Mouse (Mus musculus): ENCODE measurements around the gene Sgca. TPM values are rescaled to one million over a fixed set of nuclear protein-coding genes. Genes with fewer than 3 reads are reported as not detected.

Sgca gene
- polyA plus RNA-seq, 1 experiment from 2014 or later = not detected

DNA sequence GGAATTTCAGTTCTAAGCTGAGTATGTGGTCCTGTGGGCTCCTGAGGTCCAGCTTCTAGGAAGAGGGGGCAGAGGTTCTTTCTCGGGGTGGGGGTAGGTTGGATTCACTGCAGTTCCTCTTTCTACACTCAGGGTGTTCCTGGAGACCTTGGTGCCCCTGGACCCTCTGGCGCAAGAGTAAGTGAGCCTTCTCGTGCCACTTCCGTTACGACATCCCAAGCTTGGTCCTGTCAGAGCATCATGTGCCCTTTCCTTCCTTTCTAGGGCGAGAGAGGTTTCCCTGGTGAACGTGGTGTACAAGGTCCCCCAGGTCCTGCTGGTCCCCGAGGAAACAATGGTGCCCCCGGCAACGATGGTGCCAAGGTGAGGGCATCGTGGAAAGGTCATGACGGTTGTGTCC lies 30.9 kb downstream of the Sgca start:
- Histone ChIP-seq H3K27me3 (ENCODE audit: control insufficient read depth, insufficient read depth, low read length) (no peaks in the 10 kb centered on the region), H3K9ac (ENCODE audit: low read length) (no peak overlapping the region), H3K4me2 (no peak overlapping the region), H3K9me3 (ENCODE audit: control insufficient read depth, low read length) (no peaks in the 10 kb centered on the region), H3K27ac (ENCODE audit: low read depth, low read length) (no peak overlapping the region), H3K4me3 (ENCODE audit: low read depth, low read length) (no peak overlapping the region), H3K36me3 (ENCODE audit: control insufficient read depth, insufficient read depth, low read length) (no peaks in the 10 kb centered on the region), H3K4me1 (ENCODE audit: control insufficient read depth, insufficient read depth, low read length) (no peaks in the 10 kb centered on the region)
- no peak for ATAC-seq (ENCODE audit: low FRiP score)
- no peak for DNase-seq (ENCODE audit: low spot score, missing footprints)
- 84% methylated on average over 12 of the region's 12 CpGs for WGBS

DNA sequence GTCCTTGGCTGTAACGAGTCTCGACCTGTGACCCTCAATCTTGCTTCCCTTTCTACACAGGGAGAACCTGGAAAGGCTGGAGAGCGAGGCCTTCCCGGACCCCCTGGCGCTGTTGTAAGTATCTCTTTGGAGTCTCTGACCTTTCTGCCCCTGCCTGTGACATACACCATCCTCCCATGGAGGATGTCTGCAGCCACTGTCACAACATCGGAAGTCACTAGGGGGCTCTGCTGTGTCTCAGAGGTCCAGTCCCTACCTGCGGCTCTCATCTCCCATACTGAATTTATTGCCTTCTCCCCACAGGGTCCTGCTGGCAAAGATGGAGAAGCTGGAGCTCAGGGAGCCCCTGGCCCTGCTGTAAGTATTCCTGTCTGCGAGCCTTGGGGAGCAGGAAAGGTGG lies 31.8 kb downstream of the Sgca start:
- no peak overlapping the region for H3K27ac ChIP-seq (ENCODE audit: low read depth, low read length)
- H3K4me3 ChIP-seq (ENCODE audit: low read depth, low read length) = no peak overlapping the region
- H3K9me3 ChIP-seq (ENCODE audit: control insufficient read depth, low read length) = no peaks in the 10 kb centered on the region
- no peak overlapping the region for H3K9ac ChIP-seq (ENCODE audit: low read length)
- DNase-seq (ENCODE audit: low spot score, missing footprints) (no peak), ATAC-seq (ENCODE audit: low FRiP score) (no peak)
- H3K36me3 ChIP-seq (ENCODE audit: control insufficient read depth, insufficient read depth, low read length) = no peaks in the 10 kb centered on the region
- H3K4me2 ChIP-seq = no peak overlapping the region
- no peaks in the 10 kb centered on the region for H3K4me1 ChIP-seq (ENCODE audit: control insufficient read depth, insufficient read depth, low read length)
- no peaks in the 10 kb centered on the region; the same call in 1 of the 2 replicates for H3K27me3 ChIP-seq (ENCODE audit: control insufficient read depth, insufficient read depth, low read length)
- WGBS = 19% methylated on average over 8 of the region's 8 CpGs

DNA sequence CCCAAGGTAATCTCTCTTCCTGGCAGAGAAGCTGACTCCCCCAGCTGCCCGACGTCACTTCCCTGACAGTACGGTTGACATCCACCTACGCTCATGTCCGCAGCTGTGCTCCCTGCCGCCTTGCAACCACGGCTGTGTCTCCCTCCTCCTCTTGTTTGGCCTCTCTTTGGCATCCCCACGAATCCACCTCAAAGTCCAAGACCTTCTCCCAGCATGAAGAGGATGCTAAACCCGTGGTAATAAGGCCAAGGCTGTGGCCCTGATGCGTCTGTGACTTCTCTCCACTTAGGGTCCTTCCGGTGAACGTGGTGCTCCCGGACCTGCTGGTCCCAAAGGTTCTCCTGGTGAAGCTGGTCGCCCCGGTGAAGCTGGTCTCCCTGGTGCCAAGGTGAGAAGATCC lies 33.1 kb downstream of the Sgca start:
- Histone ChIP-seq H3K9me3 (ENCODE audit: control insufficient read depth, low read length) (no peaks in the 10 kb centered on the region), H3K4me3 (ENCODE audit: low read depth, low read length) (no peak overlapping the region), H3K4me2 (no peak overlapping the region), H3K4me1 (ENCODE audit: control insufficient read depth, insufficient read depth, low read length) (no peaks in the 10 kb centered on the region), H3K27ac (ENCODE audit: low read depth, low read length) (no peak overlapping the region), H3K36me3 (ENCODE audit: control insufficient read depth, insufficient read depth, low read length) (no peaks in the 10 kb centered on the region), H3K9ac (ENCODE audit: low read length) (no peak overlapping the region; the same call in 1 of the 2 replicates), H3K27me3 (ENCODE audit: control insufficient read depth, insufficient read depth, low read length) (peaks cover 9% of the 10 kb centered on the region)
- ATAC-seq (ENCODE audit: low FRiP score) (no peak), DNase-seq (ENCODE audit: low spot score, missing footprints) (no peak)
- 80% methylated on average over 15 of the region's 15 CpGs for WGBS

DNA sequence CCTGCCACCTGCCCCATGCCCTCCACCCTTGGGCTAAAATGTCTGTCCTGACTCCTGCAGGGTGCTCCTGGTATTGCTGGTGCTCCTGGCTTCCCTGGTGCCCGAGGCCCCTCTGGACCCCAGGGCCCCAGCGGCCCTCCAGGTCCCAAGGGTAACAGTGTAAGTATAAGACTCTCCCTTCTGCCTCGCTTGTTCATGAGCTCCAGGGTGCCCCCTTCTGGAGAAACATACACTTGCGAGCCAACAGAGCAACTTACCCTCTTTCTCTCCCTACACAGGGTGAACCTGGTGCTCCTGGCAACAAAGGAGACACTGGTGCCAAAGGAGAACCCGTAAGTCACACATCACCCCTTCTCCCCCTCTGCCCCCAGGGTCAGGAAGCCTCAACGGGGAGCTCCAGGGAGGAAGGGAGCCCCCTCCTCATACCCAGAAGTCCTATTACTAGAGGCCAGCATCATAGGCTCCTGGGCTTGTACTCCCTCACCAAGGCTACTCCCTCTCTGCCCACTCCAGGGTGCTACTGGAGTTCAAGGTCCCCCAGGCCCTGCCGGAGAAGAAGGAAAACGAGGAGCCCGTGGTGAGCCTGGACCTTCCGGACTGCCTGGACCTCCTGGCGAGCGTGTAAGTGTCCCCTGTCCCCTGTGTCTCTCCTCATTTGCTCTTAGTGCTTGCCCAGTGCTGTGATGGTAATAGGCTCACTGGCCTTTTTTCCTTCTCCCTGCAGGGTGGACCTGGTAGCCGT lies 33.7 kb downstream of the Sgca start:
- no peak for ATAC-seq (ENCODE audit: low FRiP score)
- peaks cover 14% of the 10 kb centered on the region for H3K27me3 ChIP-seq (ENCODE audit: control insufficient read depth, insufficient read depth, low read length)
- H3K36me3 ChIP-seq (ENCODE audit: control insufficient read depth, insufficient read depth, low read length) = no peaks in the 10 kb centered on the region
- no peak overlapping the region for H3K4me2 ChIP-seq
- DNase-seq (ENCODE audit: low spot score, missing footprints) = no peak
- H3K27ac ChIP-seq (ENCODE audit: low read depth, low read length) = no peak overlapping the region
- no peaks in the 10 kb centered on the region for H3K9me3 ChIP-seq (ENCODE audit: control insufficient read depth, low read length)
- H3K4me1 ChIP-seq (ENCODE audit: control insufficient read depth, insufficient read depth, low read length) = peaks cover 5% of the 10 kb centered on the region
- H3K9ac ChIP-seq (ENCODE audit: low read length) = no peak overlapping the region; the same call in 1 of the 2 replicates
- H3K4me3 ChIP-seq (ENCODE audit: low read depth, low read length) = no peak overlapping the region
- 56% methylated on average over 13 of the region's 13 CpGs for WGBS

DNA sequence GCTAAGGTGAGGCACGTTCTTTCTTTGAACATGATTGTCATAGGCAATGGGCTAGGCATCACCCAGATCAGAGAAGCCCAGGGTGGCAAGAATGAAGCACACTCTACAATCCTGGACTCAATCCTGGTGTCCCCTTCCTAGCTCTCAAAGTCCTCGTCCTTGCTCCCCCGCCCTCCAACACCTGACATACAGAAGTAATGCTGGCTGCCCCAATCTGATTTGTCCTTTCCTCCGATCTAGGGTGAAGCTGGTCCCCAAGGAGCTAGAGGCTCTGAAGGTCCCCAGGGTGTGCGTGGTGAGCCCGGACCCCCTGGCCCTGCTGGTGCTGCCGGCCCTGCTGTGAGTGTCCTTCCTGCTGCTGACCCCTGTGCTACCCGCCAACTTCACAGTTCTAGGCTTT lies 34.4 kb downstream of the Sgca start:
- ATAC-seq (ENCODE audit: low FRiP score) (no peak), DNase-seq (ENCODE audit: low spot score, missing footprints) (no peak)
- Histone ChIP-seq H3K4me1 (ENCODE audit: control insufficient read depth, insufficient read depth, low read length) (peaks cover 9% of the 10 kb centered on the region), H3K27me3 (ENCODE audit: control insufficient read depth, insufficient read depth, low read length) (peaks cover 17% of the 10 kb centered on the region), H3K9me3 (ENCODE audit: control insufficient read depth, low read length) (no peaks in the 10 kb centered on the region), H3K4me3 (ENCODE audit: low read depth, low read length) (no peak overlapping the region), H3K9ac (ENCODE audit: low read length) (no peak overlapping the region), H3K27ac (ENCODE audit: low read depth, low read length) (no peak overlapping the region), H3K36me3 (ENCODE audit: control insufficient read depth, insufficient read depth, low read length) (no peaks in the 10 kb centered on the region), H3K4me2 (no peak overlapping the region)
- WGBS = 75% methylated on average over 8 of the region's 8 CpGs

DNA sequence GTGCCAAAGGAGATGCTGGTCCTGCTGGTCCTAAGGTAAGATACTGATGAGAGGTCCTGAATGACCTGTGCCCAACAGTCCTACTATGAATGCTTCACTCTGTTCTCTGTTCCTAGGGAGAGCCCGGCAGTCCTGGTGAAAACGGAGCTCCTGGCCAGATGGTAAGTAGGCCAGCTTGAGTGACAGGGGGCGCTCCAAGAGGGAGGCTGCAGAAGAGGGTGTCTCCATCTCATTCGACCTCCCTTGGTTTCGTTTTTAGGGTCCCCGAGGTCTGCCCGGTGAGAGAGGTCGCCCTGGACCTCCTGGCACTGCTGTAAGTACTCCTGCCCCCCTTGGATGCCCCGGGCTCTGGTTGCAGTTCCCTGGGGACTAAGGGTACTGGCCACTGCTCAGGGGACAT lies 35.0 kb downstream of the Sgca start:
- H3K36me3 ChIP-seq (ENCODE audit: control insufficient read depth, insufficient read depth, low read length) = no peaks in the 10 kb centered on the region
- peaks cover 9% of the 10 kb centered on the region for H3K4me1 ChIP-seq (ENCODE audit: control insufficient read depth, insufficient read depth, low read length)
- ATAC-seq (ENCODE audit: low FRiP score) = no peak
- no peak overlapping the region for H3K4me3 ChIP-seq (ENCODE audit: low read depth, low read length)
- H3K27me3 ChIP-seq (ENCODE audit: control insufficient read depth, insufficient read depth, low read length) = peaks cover 23% of the 10 kb centered on the region
- H3K9ac ChIP-seq (ENCODE audit: low read length) = no peak overlapping the region
- 40% methylated on average over 9 of the region's 9 CpGs for WGBS
- H3K4me2 ChIP-seq = no peak overlapping the region
- H3K27ac ChIP-seq (ENCODE audit: low read depth, low read length) = no peak overlapping the region
- no peaks in the 10 kb centered on the region for H3K9me3 ChIP-seq (ENCODE audit: control insufficient read depth, low read length)
- DNase-seq (ENCODE audit: low spot score, missing footprints) = no peak

DNA sequence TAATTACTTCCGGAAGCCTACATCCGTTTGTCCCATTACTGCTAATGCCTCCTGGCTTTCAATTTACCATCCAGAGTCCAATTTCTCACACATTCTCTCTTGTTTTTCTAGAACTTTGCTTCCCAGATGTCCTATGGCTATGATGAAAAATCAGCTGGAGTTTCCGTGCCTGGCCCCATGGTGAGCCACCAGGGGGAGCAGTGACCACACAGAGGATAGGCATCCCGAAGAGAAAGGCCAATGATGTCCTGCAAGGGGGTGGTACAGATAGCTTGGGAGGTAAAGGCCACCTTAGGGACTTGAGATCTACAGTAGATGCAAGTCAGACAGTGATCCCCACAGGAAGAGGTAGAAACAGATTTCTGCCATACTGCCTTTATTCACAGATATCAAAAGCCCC lies 36.8 kb downstream of the Sgca start:
- H3K4me1 ChIP-seq (ENCODE audit: control insufficient read depth, insufficient read depth, low read length) = peaks cover 9% of the 10 kb centered on the region
- H3K9me3 ChIP-seq (ENCODE audit: control insufficient read depth, low read length) = no peaks in the 10 kb centered on the region
- H3K27me3 ChIP-seq (ENCODE audit: control insufficient read depth, insufficient read depth, low read length) = peaks cover 36% of the 10 kb centered on the region
- H3K27ac ChIP-seq (ENCODE audit: low read depth, low read length) = no peak overlapping the region
- WGBS = 20% methylated on average over 4 of the region's 4 CpGs
- ATAC-seq (ENCODE audit: low FRiP score) (no peak), DNase-seq (ENCODE audit: low spot score, missing footprints) (peak; percentile 95)
- no peaks in the 10 kb centered on the region for H3K36me3 ChIP-seq (ENCODE audit: control insufficient read depth, insufficient read depth, low read length)
- H3K4me3 ChIP-seq (ENCODE audit: low read depth, low read length) = no peak overlapping the region
- no peak overlapping the region for H3K4me2 ChIP-seq
- no peak overlapping the region for H3K9ac ChIP-seq (ENCODE audit: low read length)

DNA sequence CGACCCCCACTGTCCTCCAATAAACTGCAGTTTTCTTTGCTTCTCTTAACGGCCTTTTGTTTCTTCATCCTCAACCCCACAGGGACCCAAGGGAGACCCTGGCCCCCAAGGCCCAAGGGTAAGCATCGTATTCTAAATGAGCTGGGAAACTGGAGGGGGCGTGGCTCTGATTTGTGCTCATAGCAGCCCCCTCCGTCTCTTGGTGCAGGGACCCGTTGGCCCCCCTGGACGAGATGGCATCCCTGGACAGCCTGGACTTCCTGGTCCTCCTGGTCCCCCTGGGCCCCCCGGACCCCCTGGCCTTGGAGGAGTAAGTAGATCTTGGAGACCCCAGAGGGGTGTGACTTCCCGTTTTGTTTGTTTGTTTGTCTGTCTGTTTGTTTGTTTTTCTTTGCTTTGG lies 37.8 kb downstream of the Sgca start:
- Histone ChIP-seq H3K9ac (ENCODE audit: low read length) (no peak overlapping the region), H3K27ac (ENCODE audit: low read depth, low read length) (no peak overlapping the region), H3K4me2 (no peak overlapping the region), H3K27me3 (ENCODE audit: control insufficient read depth, insufficient read depth, low read length) (peaks cover 44% of the 10 kb centered on the region), H3K4me1 (ENCODE audit: control insufficient read depth, insufficient read depth, low read length) (peaks cover 9% of the 10 kb centered on the region), H3K9me3 (ENCODE audit: control insufficient read depth, low read length) (no peaks in the 10 kb centered on the region), H3K4me3 (ENCODE audit: low read depth, low read length) (no peak overlapping the region), H3K36me3 (ENCODE audit: control insufficient read depth, insufficient read depth, low read length) (no peaks in the 10 kb centered on the region)
- WGBS = 31% methylated on average over 9 of the region's 9 CpGs
- DNase-seq (ENCODE audit: low spot score, missing footprints) (no peak), ATAC-seq (ENCODE audit: low FRiP score) (no peak)

DNA sequence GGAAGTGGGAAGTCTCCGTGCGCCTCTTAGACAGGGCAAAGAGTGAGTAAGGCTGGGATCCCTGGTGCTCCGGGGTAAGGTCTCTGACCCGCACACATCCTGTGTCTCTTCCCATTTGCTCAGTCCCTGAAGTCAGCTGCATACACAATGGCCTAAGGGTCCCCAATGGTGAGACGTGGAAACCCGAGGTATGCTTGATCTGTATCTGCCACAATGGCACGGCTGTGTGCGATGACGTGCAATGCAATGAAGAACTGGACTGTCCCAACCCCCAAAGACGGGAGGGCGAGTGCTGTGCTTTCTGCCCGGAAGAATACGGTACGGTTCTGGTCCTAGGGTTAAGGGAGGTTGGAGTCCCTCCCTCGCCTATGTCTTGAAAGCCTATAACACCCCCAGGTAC lies 38.3 kb downstream of the Sgca start:
- 0 out of 2 replicates have a peak, but pooled peaks have one; percentile 6 for ATAC-seq (ENCODE audit: low FRiP score)

More for the DNA sequence above, 38.3 kb downstream of the Sgca start:
- peak overlapping the region; percentile 27 for H3K4me3 ChIP-seq (ENCODE audit: low read depth, low read length)
- 2% methylated on average over 15 of the region's 15 CpGs for WGBS
- H3K27ac ChIP-seq (ENCODE audit: low read depth, low read length) = no peak overlapping the region
- no peaks in the 10 kb centered on the region for H3K36me3 ChIP-seq (ENCODE audit: control insufficient read depth, insufficient read depth, low read length)
- no peaks in the 10 kb centered on the region for H3K9me3 ChIP-seq (ENCODE audit: control insufficient read depth, low read length)
- DNase-seq (ENCODE audit: low spot score, missing footprints) = no peak
- peaks cover 48% of the 10 kb centered on the region for H3K27me3 ChIP-seq (ENCODE audit: control insufficient read depth, insufficient read depth, low read length)
- peak overlapping the region; percentile 53 for H3K4me2 ChIP-seq
- peak overlapping the region; percentile 18; the same call in 1 of the 2 replicates for H3K9ac ChIP-seq (ENCODE audit: low read length)
- peaks cover 9% of the 10 kb centered on the region for H3K4me1 ChIP-seq (ENCODE audit: control insufficient read depth, insufficient read depth, low read length)
